Mouse (Mus musculus): ENCODE data around the gene Gdpgp1. TPM values are rescaled to one million over a fixed set of nuclear protein-coding genes. Genes with fewer than 3 reads are reported as not detected.
A peak's percentile ranks its signal among the peaks of the same experiment; 100 is the strongest.

The Gdpgp1 gene
- 1 to 10 TPM in 1 of 4 experiments, under 1 TPM in 3; 0.56 to 1.3 (median 0.83) TPM for total RNA-seq (2022)

GRCm38 (mm10) chr7:80232489-80233029, at the start of gene Gdpgp1, which contains the start of gene Cib1:
TSS of gene Gdpgp1 (plus strand) at chr7:80232865.
TSS of gene Cib1 (minus strand) at chr7:80232813.
- DNase-seq (ENCODE audit: low spot score in 2 of 2) = peak; percentile 96 to 98

- DNase-seq (ENCODE audit: low spot score in 2 of 2) = no peak
Observed at GRCm38 (mm10) chr7:80183466-80183865, 49.2 kb upstream of the Gdpgp1 start.

- DNase-seq (ENCODE audit: low spot score in 2 of 2) = no peak
Observed at GRCm38 (mm10) chr7:80183969-80184368, 48.7 kb upstream of the Gdpgp1 start.

GRCm38 (mm10) chr7:80184551-80184950, 48.1 kb upstream of the Gdpgp1 start:
- DNase-seq (ENCODE audit: low spot score in 2 of 2) = no peak

GRCm38 (mm10) chr7:80184968-80185367, 47.7 kb upstream of the Gdpgp1 start:
- no peak for DNase-seq (ENCODE audit: low spot score in 2 of 2)

GRCm38 (mm10) chr7:80186021-80186420, 46.6 kb upstream of the Gdpgp1 start:
- DNase-seq (ENCODE audit: low spot score in 2 of 2) = peak; percentile 23 to 28

- peak; percentile 78 to 86 for DNase-seq (ENCODE audit: low spot score in 2 of 2)
Observed at GRCm38 (mm10) chr7:80186531-80187296, 46.0 kb upstream of the Gdpgp1 start, which contains the start of gene Sema4b. TSS of gene Sema4b (plus strand) at chr7:80186841.

GRCm38 (mm10) chr7:80187501-80187900, 45.2 kb upstream of the Gdpgp1 start:
- no peak for DNase-seq (ENCODE audit: low spot score in 2 of 2)

GRCm38 (mm10) chr7:80188579-80189125, 44.0 kb upstream of the Gdpgp1 start:
- DNase-seq (ENCODE audit: low spot score in 2 of 2) = no peak

- DNase-seq (ENCODE audit: low spot score in 2 of 2) = no peak
Observed at GRCm38 (mm10) chr7:80189147-80189933, 43.3 kb upstream of the Gdpgp1 start.

- no peak for DNase-seq (ENCODE audit: low spot score in 2 of 2)
Observed at GRCm38 (mm10) chr7:80191455-80191854, 41.2 kb upstream of the Gdpgp1 start.

GRCm38 (mm10) chr7:80192226-80193061, 40.2 kb upstream of the Gdpgp1 start:
- DNase-seq (ENCODE audit: low spot score in 2 of 2) = peak; percentile 44 to 61

GRCm38 (mm10) chr7:80193941-80194739, 38.5 kb upstream of the Gdpgp1 start:
- DNase-seq (ENCODE audit: low spot score in 2 of 2) = no peak

GRCm38 (mm10) chr7:80195146-80195545, 37.5 kb upstream of the Gdpgp1 start:
- no peak for DNase-seq (ENCODE audit: low spot score in 2 of 2)

- DNase-seq (ENCODE audit: low spot score in 2 of 2) = no peak
Observed at GRCm38 (mm10) chr7:80195576-80196263, 36.9 kb upstream of the Gdpgp1 start.

- no peak for DNase-seq (ENCODE audit: low spot score in 2 of 2)
Observed at GRCm38 (mm10) chr7:80197371-80197770, 35.3 kb upstream of the Gdpgp1 start.

- DNase-seq (ENCODE audit: low spot score in 2 of 2) = peak; percentile 56 to 69
Observed at GRCm38 (mm10) chr7:80197941-80198778, 34.5 kb upstream of the Gdpgp1 start.

GRCm38 (mm10) chr7:80198863-80199262, 33.8 kb upstream of the Gdpgp1 start:
- DNase-seq (ENCODE audit: low spot score in 2 of 2) = no peak
